Mouse (Mus musculus) bone marrow macrophage, adult 2 months (primary cell): ENCODE data around the gene Tmem115. TPM values are rescaled to one million over a fixed set of nuclear protein-coding genes. Genes with fewer than 3 reads are reported as not detected.

ENCODE experiments used
- H3K27ac ChIP-seq: 2 replicates; pipeline ENCODE4 v1.5.1; 2012; ENCODE audit warnings: low read depth, low read length; ENCODE audit not compliant: insufficient read depth
- H3K4me1 ChIP-seq: 2 replicates; pipeline ENCODE4 v1.6.1; 2012; ENCODE audit warnings: low read length; ENCODE audit not compliant: control insufficient read depth, insufficient read depth
- H3K4me3 ChIP-seq: 2 replicates; pipeline ENCODE4 v1.5.1; 2012; ENCODE audit warnings: mild to moderate bottlenecking, low read length, moderate library complexity; ENCODE audit not compliant: insufficient read depth
- CTCF ChIP-seq: IDR thresholded peaks from 2 replicates; pipeline ENCODE4 v1.5.1; 2012; ENCODE audit warnings: low read depth, mild to moderate bottlenecking, low read length, moderate library complexity
- POLR2A ChIP-seq: IDR thresholded peaks from 2 replicates; pipeline ENCODE4 v1.6.1; 2012; ENCODE audit warnings: mild to moderate bottlenecking, low read depth, low read length, borderline replicate concordance
- polyA plus RNA-seq: library from polyadenylated mRNA; stranded (reverse); fragments of >200 nt; gene quantifications from 2 replicates; pipeline ENCODE4 v1.2.4, GENCODE M21; 2012; ENCODE audit not compliant: missing spikeins, insufficient read depth, insufficient read length

The Tmem115 gene
- polyA plus RNA-seq, 1 experiment, result 20.9 TPM

GRCm38 (mm10) chr9:107500708-107501286, 32.9 kb upstream of the Tmem115 start:
- H3K4me1 ChIP-seq, result no peaks in the 10 kb centered on the region
- H3K4me3 ChIP-seq, result no peak overlapping the region
- no peak overlapping the region for H3K27ac ChIP-seq
- TF ChIP-seq POLR2A, result no peak
- no peak for TF ChIP-seq CTCF

GRCm38 (mm10) chr9:107502131-107502846, 31.5 kb upstream of the Tmem115 start:
- Histone ChIP-seq H3K27ac (no peak overlapping the region), H3K4me3 (no peak overlapping the region), H3K4me1 (no peaks in the 10 kb centered on the region)
- TF ChIP-seq CTCF (no peak), POLR2A (no peak)

- no peak overlapping the region for H3K27ac ChIP-seq
- H3K4me3 ChIP-seq, result no peak overlapping the region
- no peak for TF ChIP-seq POLR2A
- H3K4me1 ChIP-seq, result no peaks in the 10 kb centered on the region
Measured at GRCm38 (mm10) chr9:107504662-107505537, 28.8 kb upstream of the Tmem115 start.

- no peak for TF ChIP-seq POLR2A
- TF ChIP-seq CTCF, result no peak
- Histone ChIP-seq H3K27ac (no peak overlapping the region), H3K4me1 (no peaks in the 10 kb centered on the region), H3K4me3 (no peak overlapping the region)
Measured at GRCm38 (mm10) chr9:107508266-107508665, 25.5 kb upstream of the Tmem115 start.

GRCm38 (mm10) chr9:107510384-107511100, 23.2 kb upstream of the Tmem115 start:
- Histone ChIP-seq H3K27ac (no peak overlapping the region), H3K4me3 (no peak overlapping the region), H3K4me1 (no peaks in the 10 kb centered on the region)
- no peak for TF ChIP-seq POLR2A

GRCm38 (mm10) chr9:107511436-107511835, 22.3 kb upstream of the Tmem115 start:
- no peak overlapping the region for H3K4me3 ChIP-seq

GRCm38 (mm10) chr9:107512326-107512725, 21.4 kb upstream of the Tmem115 start:
- Histone ChIP-seq H3K27ac (no peak overlapping the region), H3K4me3 (no peak overlapping the region), H3K4me1 (no peaks in the 10 kb centered on the region)
- TF ChIP-seq CTCF (no peak), POLR2A (no peak)

More at GRCm38 (mm10) chr9:107511436-107511835, 22.3 kb upstream of the Tmem115 start:
- Histone ChIP-seq H3K4me1 (no peaks in the 10 kb centered on the region), H3K27ac (no peak overlapping the region)
- TF ChIP-seq POLR2A (no peak), CTCF (no peak)

- Histone ChIP-seq H3K27ac (no peak overlapping the region), H3K4me1 (no peaks in the 10 kb centered on the region), H3K4me3 (no peak overlapping the region)
- TF ChIP-seq POLR2A (no peak), CTCF (peak; percentile 89)
Measured at GRCm38 (mm10) chr9:107514303-107514955, 19.3 kb upstream of the Tmem115 start.

- no peaks in the 10 kb centered on the region for H3K4me1 ChIP-seq
- no peak overlapping the region for H3K27ac ChIP-seq
- TF ChIP-seq POLR2A (no peak), CTCF (no peak)
- no peak overlapping the region for H3K4me3 ChIP-seq
Measured at GRCm38 (mm10) chr9:107520331-107520730, 13.4 kb upstream of the Tmem115 start.

- no peak for TF ChIP-seq CTCF
- no peak for TF ChIP-seq POLR2A
- Histone ChIP-seq H3K27ac (no peak overlapping the region), H3K4me3 (no peak overlapping the region), H3K4me1 (no peaks in the 10 kb centered on the region)
Measured at GRCm38 (mm10) chr9:107521190-107521589, 12.6 kb upstream of the Tmem115 start.
